8 mouse cellular contexts compared by ENCODE assay signal in genomic region chr6:137170226-137170625, GRCm38 (mm10). TPM values are rescaled to one million over a fixed set of nuclear protein-coding genes. Genes with fewer than 3 reads are reported as not detected.
A peak's percentile ranks its signal among the peaks of the same experiment; 100 is the strongest.
DNase-seq lines count a peak whose midpoint lies in the region; ATAC-seq lines count a peak whose summit lies in the region.

Gene Rerg (minus strand): TSS chr6:137170497.

- H3K36me3 ChIP-seq in hindbrain, embryonic 14.5 days (replicated peaks; ENCODE audit: control insufficient read depth, insufficient read depth), result no peaks in the 10 kb centered on the region
- H3K36me3 ChIP-seq in midbrain, embryonic 15.5 days (replicated peaks), result no peaks in the 10 kb centered on the region

- peak within 1 kb of the TSS; percentile 99 for H3K4me2 ChIP-seq in hindbrain, embryonic 14.5 days (replicated peaks)
- peak within 1 kb of the TSS; percentile 99 for H3K4me2 ChIP-seq in midbrain, embryonic 15.5 days

- H3K9ac ChIP-seq in hindbrain, embryonic 14.5 days, result peak within 1 kb of the TSS; percentile 72
- H3K9ac ChIP-seq in midbrain, embryonic 15.5 days, result peak within 1 kb of the TSS; percentile 56

- no peak for DNase-seq in layer of hippocampus, adult 18-20 months (ENCODE audit: low spot score in 2 of 2)
- no peak for DNase-seq in layer of hippocampus, adult 9-10 months (ENCODE audit: low spot score)
- no peak for DNase-seq in adrenal gland, postnatal 4 days (ENCODE audit: low spot score in 2 of 2)
- no peak for DNase-seq in hindbrain, embryonic 14.5 days (ENCODE audit: low spot score)
- DNase-seq in urinary bladder, postnatal 4 days (ENCODE audit: low spot score in 2 of 2), result no peak
- no peak for DNase-seq in cerebellum, adult 11-12 months

- no peak within 1 kb of the TSS for H3K27ac ChIP-seq in hindbrain, embryonic 14.5 days
- no peak within 1 kb of the TSS for H3K27ac ChIP-seq in midbrain, embryonic 15.5 days

- ATAC-seq in hindbrain, embryonic 14.5 days (ENCODE audit: low FRiP score), result no peak
- no peak for ATAC-seq in midbrain, embryonic 15.5 days (replicated peaks)
- ATAC-seq in megakaryocyte-erythroid progenitor cell, adult 5-6 weeks (replicated peaks; ENCODE audit: low FRiP score, low TSS enrichment, poor library complexity, severe bottlenecking), result no peak

- 0 out of 2 replicates have a peak, but pooled peaks cover 5% of the 10 kb centered on the region for H3K4me1 ChIP-seq in hindbrain, embryonic 14.5 days (replicated peaks; ENCODE audit: control insufficient read depth, insufficient read depth, low read length)
- peaks cover 18% of the 10 kb centered on the region for H3K4me1 ChIP-seq in midbrain, embryonic 15.5 days

- 17% methylated on average over 5 of the region's 5 CpGs for WGBS in hindbrain, embryonic 14.5 days
- 14% methylated on average over 5 of the region's 5 CpGs for WGBS in midbrain, embryonic 15.5 days

- peaks cover 11% of the 10 kb centered on the region for H3K27me3 ChIP-seq in hindbrain, embryonic 14.5 days (ENCODE audit: control insufficient read depth, insufficient read depth, low read length)
- peaks cover 6% of the 10 kb centered on the region; the same call in 1 of the 2 replicates for H3K27me3 ChIP-seq in midbrain, embryonic 15.5 days (replicated peaks)

- no peaks in the 10 kb centered on the region for H3K9me3 ChIP-seq in hindbrain, embryonic 14.5 days (ENCODE audit: control insufficient read depth, low read length)
- H3K9me3 ChIP-seq in midbrain, embryonic 15.5 days, result no peaks in the 10 kb centered on the region

- peak within 1 kb of the TSS; percentile 49 for H3K4me3 ChIP-seq in hindbrain, embryonic 14.5 days (replicated peaks; ENCODE audit: low read length)
- H3K4me3 ChIP-seq in midbrain, embryonic 15.5 days, result peak within 1 kb of the TSS; percentile 58

RNA-seq across cellular contexts. Expression of gene Rerg, which starts in this region (rescaled TPM):
- total RNA-seq in layer of hippocampus, adult 18-20 months (2021), result 10 to 100 TPM; 34.2 to 37.1 TPM
- total RNA-seq in adrenal gland, postnatal 4 days (2021), result 100 to 1,000 TPM; 110 to 116 TPM
- polyA plus RNA-seq in hindbrain, embryonic 14.5 days (2014; fragmentation: Nextera tagmentation; extraction: Ambion mirVana), result 6.5 and 8.6 TPM in 2 replicates
- 5.6 and 5.7 TPM in 2 replicates for polyA plus RNA-seq in midbrain, embryonic 15.5 days (2015; fragmentation: Nextera tagmentation; extraction: Ambion mirVana)
- total RNA-seq in megakaryocyte-erythroid progenitor cell, adult 5-6 weeks (2014; fragmentation: Nextera tagmentation), result not detected in 2 replicates
- not detected in 2 replicates for total RNA-seq in megakaryocyte-erythroid progenitor cell, adult 5-6 weeks (2017)

Comparison
In these comparisons a context has a peak if more than half of its experiments do, and no peak if none do; other contexts are left out.
1. RNA of gene Rerg (total RNA-seq): 110 to 116 TPM in adrenal gland, postnatal 4 days and 34.2 to 37.1 TPM in layer of hippocampus, adult 18-20 months; not detected in megakaryocyte-erythroid progenitor cell, adult 5-6 weeks; every median in the first group is over 10 times any median in the second.